Mouse (Mus musculus) adrenal gland, postnatal 10 days (tissue): ENCODE measurements around the gene Gpr183. TPM values are rescaled to one million over a fixed set of nuclear protein-coding genes. Genes with fewer than 3 reads are reported as not detected.

ENCODE experiments used
- DNase-seq: peaks from one replicate; pipeline ENCODE4 v3.0.0; 2021; ENCODE audit warnings: mixed read lengths
- total RNA-seq, 2 experiments: library from RNA; stranded (reverse); gene quantifications; 2 replicates each; pipeline ENCODE4 v1.2.3; 2021

Gene Gpr183
- total RNA-seq, 2 experiments from 2014 or later = 0.94 to 1.2 TPM

DNA sequence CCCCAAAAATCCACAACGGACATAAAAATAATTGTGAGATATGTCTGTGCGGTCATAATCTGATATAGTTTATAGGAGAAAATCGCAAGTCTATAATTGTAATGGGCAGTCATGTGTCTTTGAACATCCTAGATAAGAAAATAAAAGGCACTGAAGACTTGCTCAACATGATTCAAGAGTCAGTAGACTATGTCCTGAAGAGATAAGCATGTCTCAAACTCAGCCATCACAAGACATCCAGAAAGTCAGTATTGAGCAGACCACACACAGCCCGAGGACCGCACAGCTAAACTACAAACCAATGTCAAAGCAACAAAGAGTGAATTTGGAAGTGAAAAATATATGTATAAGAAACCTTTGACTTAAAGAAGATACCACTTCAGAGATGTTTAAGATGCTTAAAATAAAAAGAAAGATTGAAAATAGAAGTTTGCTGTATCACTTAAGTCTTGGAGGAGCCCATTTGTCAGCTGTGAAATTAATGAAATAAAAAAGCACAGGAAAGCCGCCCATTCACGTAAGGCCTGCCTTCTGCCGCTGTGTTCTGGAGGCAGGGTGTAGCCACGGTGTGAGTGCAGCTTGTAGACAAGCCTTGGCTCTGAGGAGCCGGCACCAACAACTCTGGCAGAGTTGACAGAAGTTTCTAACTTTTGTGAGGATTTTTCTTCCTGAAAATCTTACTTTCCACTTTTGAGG, 7.7 kb downstream of the Gpr183 start:
- no peak for DNase-seq

DNA sequence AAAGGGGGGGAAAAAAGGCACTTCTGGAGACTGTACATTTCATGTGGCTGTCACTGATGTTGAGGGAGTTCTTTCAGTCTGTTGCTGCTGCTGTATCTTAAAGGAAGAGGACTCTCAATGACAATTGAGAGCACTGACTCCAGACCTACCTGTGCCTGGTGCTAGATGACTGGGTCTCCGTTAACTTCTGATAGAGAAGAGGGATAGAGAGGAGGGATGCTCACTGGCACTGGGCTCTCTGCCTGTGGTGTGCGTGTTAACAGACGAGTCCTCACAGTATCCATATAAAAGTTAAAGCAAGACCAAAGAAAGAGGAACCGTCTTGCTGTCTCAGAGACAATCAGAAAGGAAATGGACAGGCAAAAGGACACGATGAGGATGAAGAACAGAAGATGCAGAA, 8.7 kb downstream of the Gpr183 start:
- DNase-seq = no peak

DNA sequence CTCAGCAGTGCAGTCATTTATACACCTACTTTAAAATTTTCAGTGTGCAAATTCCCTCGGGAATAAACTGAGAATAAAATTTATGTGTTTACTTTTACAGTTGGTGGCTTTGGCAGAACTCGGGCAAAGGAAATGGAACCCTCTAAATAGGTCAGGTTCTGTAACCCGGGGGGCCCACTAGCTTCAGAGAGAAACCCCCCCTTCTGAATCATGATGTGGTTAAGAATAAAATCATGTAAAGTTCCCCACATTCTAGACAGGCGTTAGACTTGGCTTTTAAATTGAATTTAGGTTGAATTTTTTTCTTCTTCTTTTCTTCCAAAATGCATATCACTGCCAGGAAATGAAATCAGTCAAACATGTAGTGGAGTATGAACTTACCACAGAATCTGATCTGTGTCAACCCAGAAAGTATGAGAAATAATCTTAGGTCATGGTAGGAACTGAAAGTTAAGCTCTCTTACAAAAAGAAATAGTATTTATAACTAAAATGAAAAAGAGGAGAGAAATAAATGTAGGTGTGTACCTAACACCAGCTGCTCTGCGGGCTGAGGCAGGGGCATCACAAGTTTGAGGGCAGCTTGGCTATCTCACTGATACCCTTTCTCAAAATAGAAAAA, 9.7 kb downstream of the Gpr183 start:
- no peak for DNase-seq

DNA sequence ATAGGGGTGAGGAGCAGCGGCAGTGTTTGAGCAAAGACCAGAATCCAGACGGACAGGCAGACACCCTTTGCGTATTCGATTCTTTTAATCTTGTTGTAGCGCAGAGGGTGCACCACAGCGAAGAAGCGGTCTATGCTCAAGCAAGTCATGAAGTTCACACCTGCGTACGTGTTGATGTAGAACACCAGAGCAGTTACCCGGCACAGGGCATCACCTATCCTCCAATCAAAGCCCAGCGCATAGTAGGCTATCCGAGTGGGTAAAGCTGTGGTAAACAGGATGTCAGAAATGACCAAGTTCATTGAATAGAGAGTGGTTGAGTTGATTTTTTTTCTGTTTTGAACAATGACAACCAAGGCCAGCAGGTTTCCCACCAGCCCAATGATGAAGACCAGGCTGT, 10.4 kb downstream of the Gpr183 start:
- DNase-seq = no peak

DNA sequence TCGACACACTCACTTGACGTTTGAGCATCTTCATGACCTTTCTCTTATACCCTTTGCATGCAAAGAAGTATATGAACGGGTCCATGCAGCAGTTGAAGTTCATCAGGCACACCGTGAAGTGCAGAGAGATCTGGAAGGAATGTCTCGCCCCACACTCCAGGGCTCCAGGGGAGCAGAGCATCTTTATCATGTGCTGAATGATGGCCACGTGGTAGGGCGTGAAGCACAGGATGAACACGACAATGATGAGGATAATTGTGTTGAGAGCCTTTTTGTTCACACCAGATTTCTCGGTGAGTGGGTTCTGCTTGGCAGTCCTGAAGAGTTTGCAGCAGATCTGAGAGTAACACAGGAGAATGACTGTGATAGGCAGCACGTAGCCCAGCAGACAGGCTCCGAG, 10.9 kb downstream of the Gpr183 start:
- DNase-seq = no peak

DNA sequence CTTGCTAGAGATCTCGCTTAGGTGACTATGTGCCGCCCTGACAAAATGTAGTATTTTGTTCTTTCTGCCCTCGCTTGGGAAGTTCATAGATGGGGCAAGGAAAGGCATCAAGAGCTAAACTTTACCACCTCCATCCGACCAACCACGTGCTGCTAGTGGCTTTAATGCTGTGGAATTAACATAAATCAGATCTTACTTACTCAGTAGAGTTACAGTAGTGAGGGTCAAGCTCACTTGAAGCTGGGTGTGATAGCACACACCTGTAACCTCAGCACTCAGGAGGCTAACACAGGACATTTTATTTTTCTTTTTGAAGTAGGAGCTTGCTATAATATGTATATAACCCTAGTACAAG, 13.0 kb downstream of the Gpr183 start:
- DNase-seq = no peak

DNA sequence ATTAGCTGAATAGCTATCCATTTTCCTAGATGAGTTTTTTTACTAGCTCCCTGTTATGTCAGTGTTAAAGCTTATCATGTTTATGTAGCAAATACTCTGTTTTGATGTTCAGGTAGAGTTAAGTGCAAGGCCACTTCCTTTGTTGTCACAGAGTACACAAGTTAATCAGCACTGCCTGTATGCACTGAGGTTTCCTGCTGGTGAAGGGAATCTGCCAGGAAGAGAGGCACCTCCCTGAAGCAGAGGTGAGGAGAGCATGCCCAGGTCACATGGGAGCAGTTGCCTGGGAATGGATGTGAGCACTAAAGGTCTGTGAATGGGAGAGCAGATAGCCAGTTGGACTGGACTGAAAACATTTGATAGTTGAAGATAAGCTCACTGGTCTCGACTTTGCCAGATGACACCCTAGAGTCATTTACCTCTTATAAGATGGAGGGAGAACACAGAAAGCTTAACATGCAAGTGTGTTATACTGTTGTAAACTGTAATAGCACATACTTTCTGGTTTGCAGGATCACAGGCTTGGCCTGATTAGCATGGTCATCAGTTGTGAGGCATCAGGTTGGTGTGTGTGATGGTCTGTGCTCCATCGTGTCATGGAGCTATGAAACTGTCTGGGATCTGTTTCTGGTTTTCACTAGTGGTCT, 13.5 kb downstream of the Gpr183 start:
- no peak for DNase-seq

DNA sequence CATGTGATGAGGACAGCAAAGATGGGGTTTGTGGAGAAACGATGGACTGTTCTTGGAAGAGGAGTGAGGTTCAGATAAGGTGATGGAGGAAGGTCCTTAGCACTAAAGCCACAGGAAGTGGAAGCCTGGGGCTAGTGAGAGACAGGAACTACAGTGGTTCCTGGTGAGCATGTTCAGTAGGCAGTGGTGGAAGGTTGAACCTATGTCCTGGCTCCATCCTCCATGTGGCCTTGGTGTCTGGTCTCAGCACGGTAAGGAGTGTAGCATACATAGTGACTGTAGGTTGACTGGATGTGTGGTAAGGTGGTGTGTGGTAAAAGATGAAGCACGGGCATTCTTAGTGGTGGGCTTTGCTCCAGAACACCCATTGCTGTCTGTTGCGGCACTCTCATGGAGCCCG, 15.1 kb downstream of the Gpr183 start:
- DNase-seq = no peak

DNA sequence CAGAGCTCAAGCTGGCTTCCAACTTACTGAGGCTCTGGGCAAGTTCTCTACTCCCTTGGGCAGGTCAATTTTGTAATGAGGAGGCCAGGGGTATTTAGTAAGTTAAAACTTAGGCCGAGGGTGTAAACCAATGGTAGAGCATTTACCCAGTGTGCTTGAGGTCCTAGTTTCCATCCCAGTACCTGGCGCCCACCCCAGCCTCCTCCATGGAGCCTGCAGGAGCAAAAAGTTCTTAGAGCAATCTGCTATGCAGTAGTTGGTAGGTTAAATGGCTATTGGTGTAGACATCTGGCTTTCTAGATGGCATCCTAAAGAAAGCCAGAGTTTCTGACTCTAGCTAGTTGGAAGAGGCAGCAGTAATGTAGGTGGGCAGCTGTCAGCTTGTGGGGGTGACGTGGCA, 15.6 kb downstream of the Gpr183 start:
- DNase-seq = no peak

DNA sequence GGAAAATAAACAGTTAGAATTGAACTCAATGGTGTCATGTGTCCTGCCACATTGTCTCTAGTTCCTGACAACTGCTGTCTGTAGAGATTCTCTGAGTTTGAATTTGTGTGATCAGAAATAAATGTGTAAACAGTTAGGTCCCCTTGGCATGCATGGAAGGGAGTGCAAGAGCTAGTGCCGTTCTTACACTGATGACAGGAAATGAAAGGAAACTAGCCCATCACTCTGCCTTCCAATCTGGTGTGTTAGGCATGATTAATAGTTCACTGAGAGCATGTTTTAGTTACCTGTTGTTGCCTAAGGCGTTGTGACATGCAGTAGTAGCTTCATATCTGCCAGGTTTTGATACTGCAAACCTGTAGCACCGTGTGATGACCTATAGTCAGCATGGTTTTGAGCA, 17.0 kb downstream of the Gpr183 start:
- DNase-seq = no peak

DNA sequence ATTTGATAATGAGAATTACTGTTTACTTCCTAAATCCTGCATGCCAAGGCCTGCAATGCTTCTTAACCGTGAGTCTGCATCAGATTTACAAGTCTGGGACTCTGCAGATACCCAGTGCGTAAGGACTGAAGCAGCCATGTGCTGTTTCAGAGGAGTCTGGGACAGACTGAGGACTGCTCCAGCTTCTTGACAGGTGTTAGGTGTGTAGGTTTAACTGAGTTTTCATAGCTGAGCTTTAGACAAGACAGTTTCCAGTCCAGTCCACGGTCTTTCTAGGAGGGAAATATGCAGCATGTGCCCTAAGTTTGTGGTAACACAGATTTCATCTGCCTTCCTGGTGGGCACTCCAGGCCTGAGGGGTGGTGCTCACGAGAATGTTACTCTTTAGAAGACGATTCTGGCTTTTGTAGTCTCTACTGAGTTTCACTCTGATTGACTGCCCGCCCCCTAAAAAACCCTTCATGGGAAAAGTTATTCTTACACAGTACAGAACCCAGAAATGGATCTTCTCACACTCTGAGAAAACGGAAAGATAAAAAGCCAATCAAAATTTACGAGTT, 17.7 kb downstream of the Gpr183 start:
- DNase-seq = no peak

DNA sequence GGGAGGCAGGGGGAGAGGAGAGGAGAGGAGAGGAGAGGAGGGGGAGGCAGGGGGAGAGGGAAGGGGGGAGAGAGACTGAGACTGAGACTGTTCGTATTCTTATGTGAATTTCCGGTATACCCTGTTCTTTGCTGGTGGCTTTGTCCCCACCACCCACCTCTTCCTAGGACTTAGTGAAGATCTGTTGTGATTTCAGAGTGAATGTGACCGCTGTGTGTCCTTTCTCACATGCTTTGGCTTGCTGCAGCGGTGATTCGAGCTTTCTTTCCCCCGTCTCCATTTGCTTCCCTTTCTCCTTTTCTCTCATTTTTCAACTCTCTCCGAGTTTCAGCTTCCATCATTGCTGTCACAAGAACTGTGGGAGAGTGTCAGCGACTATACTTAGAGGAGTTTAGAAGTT, 18.3 kb downstream of the Gpr183 start:
- no peak for DNase-seq

DNA sequence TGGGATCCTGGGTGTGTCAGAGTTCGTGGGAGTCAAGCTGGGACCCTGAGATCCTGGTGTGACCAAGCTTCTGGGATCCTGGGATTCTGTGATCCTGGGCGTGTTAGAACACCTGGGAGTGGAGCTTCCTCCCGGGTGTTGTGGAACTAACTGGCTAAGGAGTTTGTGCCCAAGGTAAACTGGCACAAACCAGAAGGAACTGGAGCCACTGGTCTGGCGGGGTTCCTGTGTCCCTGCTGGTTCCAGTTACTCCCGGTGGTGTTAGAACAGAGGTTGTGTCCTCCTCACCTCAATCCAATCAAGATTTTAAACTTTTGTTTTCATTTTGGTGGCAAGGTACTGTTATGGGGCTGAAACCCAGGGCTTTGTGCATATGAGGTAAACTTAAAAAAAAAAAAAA, 18.9 kb downstream of the Gpr183 start:
- no peak for DNase-seq

DNA sequence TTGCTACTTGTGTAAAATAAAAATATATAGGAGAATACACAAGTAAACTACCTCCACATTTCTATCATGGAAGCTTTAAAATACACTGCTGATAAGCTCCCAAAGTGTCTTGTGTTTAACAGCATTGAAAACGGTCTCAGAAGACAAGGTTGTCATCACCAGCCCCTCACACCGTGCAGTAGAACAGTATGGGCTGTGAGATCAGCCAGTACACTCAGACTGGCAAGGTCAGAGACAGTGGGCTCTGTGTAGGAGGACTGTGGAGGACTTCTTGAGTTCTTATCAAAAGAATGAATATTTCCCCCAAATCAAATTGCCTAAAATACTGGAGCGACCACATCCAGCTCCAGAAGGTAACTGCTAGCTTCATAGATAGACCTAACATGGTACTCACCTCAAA, 25.4 kb downstream of the Gpr183 start:
- no peak for DNase-seq

DNA sequence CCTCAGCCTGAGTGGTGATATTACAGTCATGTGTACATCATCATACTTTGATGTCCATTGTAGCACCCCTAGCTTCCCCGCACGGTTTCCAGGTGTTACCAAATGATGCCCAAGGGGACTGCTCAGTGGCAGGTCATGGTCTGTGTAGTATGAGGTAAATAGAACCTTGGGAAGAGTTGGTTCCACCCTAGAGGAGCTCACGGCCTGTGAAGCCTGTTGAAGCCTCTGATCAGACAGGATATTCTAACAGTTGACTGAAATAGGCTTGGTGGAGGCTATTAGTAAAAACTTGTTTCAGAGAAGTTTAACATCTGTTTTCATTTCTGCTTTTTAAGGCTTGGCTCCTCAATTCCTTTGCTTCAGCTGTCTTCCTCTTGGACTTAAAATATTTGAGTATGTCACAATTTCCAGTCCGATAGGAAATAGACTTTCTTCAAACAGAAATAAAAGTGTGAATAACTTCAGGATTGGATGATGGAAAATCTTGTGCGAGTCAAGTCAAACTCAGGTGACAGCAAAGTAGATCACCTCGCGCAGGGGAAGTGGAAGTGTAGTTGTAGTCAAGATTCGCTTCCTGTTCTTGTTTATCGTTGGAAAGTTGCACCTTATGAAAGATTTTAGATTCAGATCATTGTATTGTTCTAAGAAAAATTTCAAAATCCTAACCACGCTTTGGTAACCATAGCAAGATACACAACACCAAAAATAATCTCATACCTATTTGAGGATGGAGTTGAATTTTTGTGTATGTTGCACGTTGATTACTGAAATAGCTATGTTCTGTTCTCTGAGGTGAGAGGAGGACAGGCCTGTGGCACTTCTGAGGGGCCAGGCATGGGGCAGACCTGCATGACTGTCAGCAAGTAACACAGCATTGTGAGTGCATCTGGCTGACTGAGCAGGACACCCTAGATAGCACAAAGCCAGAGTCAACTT, 26.5 kb downstream of the Gpr183 start:
- DNase-seq = no peak

DNA sequence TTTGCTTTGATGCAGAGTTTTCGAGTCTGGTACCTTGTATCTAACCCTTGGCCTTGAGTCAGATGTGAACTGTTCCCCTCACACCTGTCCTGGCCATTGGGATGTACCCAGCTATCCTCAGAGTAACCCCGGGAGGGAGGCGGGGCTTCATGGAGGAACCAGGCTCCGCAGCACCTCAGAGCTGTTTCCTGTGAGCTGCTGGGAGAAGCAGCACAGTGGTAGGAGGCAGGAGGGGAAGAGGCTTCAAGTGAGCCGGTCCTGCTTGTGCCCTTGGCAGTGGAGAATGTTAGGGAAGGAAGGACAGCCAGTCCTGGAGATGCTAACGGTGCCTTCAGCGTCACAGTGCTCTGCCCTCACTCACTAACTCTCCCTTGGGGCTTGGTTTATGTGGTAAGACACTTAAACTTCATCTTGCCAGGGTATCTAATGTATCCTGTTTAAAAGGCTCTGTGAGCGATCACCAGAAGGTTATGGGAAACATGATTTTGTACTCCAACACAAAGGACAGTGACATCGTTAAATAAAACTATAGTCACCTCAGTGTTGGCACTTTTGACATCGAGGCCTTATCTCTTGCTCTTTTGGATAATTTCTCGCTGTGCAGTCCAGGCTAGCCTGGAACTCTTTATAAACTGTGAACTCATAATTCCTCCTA, 27.3 kb downstream of the Gpr183 start:
- no peak for DNase-seq

DNA sequence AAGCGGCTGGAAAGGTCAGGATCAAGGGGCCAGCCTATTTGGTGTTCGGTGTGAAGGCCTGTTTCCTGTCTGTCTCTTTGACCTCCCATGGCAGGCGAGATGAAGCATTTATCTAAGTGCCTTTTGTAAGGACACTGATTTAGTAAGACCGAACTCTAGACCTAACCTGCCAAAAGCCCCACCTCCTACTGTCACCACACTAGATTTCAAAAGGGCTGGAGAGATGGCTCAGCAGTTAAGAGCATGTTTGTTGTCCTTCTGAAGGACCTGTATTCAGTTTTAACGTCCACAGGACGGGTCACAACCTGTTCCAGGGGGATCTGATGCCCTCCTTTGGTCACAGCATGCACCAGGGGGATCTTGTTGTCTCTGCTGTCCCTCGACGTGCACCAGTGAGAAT, 28.1 kb downstream of the Gpr183 start:
- no peak for DNase-seq

DNA sequence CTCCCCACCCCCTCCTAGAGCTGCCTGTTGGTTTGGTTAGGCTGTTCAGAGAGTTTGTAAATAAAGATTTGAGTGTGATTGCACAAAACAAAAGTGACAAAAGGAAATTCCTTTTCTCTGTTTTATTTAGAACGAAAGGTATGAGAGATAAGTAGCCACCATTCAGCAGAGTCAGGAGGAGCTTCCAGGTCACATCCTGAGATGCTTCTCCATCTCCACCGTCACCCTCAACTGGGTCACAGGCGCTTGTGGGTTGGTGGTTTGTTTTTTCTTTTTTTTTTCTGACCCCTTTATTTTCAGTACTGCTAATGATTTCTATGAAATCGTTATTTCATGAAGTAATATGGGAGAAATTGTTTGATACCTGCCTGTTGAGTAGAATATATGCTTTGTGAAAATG, 28.6 kb downstream of the Gpr183 start:
- no peak for DNase-seq

DNA sequence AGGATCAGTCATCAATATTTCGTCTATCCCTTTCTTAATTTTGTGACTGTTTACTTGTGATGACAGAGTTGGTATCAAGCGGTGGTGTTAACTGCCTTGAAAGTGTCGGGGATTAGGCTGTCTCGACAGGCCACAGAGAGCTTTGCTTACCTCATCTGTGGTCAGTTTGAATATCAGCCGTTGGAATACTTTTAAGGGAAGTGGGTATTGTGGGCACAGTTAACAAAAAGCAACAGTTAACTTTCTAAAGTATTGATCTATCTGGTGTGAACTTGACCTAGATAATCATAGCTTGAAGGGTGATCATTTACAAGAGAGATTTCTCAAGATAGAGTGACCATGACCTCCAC, 30.4 kb downstream of the Gpr183 start:
- DNase-seq = no peak

DNA sequence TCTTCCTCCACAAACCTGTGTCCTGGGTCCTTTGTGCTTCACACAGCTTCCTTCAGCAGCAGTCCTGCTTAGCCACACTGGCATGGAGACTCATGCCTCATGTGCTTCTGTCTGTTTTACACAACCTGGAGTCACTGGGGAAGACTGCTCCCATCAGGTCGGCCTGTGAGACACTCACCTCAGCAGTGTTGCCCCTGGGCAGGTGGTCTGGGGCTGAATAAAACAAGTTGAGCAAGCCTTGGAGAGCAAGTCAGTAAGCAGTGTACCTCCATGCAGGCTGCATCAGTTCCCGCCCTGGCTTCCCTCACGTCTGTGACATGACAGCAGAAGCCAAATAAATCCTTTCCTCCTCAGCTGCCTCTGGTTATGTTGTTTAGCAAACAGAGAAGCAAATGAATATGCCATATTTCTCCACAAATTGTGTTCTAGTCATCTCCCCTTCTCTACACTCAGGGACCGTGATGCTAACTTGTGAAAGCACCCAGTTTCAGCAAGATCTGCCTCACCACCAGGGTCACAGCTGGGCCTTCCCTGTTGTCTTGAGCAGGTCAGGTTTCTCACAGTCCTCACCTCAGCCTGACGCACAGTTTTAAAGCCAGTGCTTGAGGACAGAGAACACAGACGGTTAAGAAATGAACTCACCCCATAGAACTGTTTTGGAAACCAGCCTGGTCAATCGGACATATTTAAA, 30.9 kb downstream of the Gpr183 start:
- no peak for DNase-seq

DNA sequence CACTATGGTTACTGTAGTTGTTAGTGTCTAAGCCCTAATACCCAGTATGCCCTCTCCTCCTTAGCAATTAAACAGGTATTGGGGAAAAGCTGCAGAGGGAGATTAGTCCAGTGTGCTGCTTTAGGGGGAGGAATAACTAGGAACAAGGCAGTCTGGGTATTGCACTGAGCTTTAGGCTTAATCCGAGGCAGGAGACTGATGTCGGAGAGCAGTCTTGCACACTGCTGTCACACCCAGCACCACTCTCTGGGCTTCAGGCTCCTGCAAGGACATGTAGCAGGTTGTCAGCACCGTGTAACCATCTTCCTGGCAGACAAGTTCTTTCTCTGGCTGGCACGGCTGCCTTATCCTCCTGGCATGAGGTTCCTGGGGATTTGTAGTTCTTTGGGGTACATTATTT, 32.8 kb downstream of the Gpr183 start:
- DNase-seq = no peak

DNA sequence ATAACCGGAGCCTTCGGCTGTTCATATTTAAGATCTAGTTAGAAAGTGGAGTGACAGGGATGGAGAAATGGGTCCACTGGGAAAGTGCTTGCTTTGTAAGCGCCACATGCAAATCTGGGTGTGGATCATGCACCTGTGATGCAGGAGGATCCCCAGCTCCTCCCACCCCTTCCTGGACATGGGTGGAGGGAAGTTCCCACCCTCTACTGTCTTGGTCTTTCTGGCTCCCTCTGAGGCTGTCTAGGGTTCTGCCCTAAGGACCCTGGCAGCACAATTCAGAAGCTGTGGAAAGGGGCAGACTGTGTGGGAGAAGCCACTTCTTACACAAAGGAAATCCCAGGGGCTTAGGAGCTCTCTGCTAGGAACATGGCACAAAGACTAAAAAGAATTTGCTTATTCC, 33.4 kb downstream of the Gpr183 start:
- no peak for DNase-seq
